Mouse (Mus musculus): ENCODE measurements at regions not wholly inside any gene's neighbourhood (a gene's known extent, or its start where the extent isn't known, plus 50 kb on each side); places are given as distances from the start of the nearest gene placed in this dataset.

- no peak overlapping the region for H3K4me3 ChIP-seq (ENCODE audit: insufficient read depth, low read depth, low read length)
- whole genome bisulfite sequencing: 35% methylated on average over 9 of the region's 9 CpGs
- no peaks in the 10 kb centered on the region; the same call in 1 of the 2 replicates for H3K27me3 ChIP-seq (replicated peaks; ENCODE audit: control insufficient read depth, insufficient read depth, low read length)
- peak overlapping the region; percentile 4; the same call in 1 of the 2 replicates for H3K27ac ChIP-seq (ENCODE audit: insufficient read depth, low read depth, low read length)
- TF ChIP-seq POLR2A (IDR thresholded peaks at IDR 0.05; ENCODE audit: low read depth, low read length): no peak
- no peak for TF ChIP-seq CTCF (conservative IDR thresholded peaks at IDR 0.05; ENCODE audit: insufficient read depth, insufficient read length, low read depth, low read length)
- no peaks in the 10 kb centered on the region for H3K4me1 ChIP-seq (ENCODE audit: control insufficient read depth, insufficient read depth, low read length)
- DNase-seq: peak; percentile 26
- H3K36me3 ChIP-seq (ENCODE audit: control insufficient read depth, insufficient read depth, low read length): no peaks in the 10 kb centered on the region
Observed at GRCm38 (mm10) chr6:98114327-98115134, 228.0 kb downstream of the Gm765 start.

DNA sequence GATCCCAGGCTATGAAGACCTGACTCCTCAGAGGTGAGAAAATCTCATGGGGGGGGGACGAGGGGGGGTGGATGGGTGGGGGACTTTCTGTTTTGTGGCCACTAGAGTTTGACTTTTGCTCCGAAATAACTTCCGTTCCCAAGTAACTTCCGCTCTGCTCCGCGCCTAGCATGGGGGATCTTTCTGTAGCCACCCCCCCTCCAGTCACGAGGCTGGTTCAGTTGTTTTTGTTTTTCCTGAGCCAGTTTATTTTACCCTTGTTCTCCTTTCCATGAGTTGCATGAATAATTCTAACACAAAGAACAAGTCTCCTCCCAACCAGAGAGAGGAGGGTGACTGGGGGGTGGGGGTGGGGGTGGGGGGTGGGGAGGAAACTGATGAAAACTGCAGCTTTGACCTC is 228.8 kb downstream of the Gm765 start:
- H3K4me3 ChIP-seq (ENCODE audit: insufficient read depth, low read depth, low read length): no peak overlapping the region
- H3K27me3 ChIP-seq (replicated peaks; ENCODE audit: control insufficient read depth, insufficient read depth, low read length): no peaks in the 10 kb centered on the region; the same call in 1 of the 2 replicates
- WGBS: 6% methylated on average over 7 of the region's 7 CpGs
- no peak for TF ChIP-seq CTCF (conservative IDR thresholded peaks at IDR 0.05; ENCODE audit: insufficient read depth, insufficient read length, low read depth, low read length)
- no peak for TF ChIP-seq POLR2A (IDR thresholded peaks at IDR 0.05; ENCODE audit: low read depth, low read length)
- DNase-seq: peak; percentile 31
- no peak overlapping the region for H3K27ac ChIP-seq (ENCODE audit: insufficient read depth, low read depth, low read length)
- H3K36me3 ChIP-seq (ENCODE audit: control insufficient read depth, insufficient read depth, low read length): no peaks in the 10 kb centered on the region
- no peaks in the 10 kb centered on the region for H3K4me1 ChIP-seq (ENCODE audit: control insufficient read depth, insufficient read depth, low read length)

DNA sequence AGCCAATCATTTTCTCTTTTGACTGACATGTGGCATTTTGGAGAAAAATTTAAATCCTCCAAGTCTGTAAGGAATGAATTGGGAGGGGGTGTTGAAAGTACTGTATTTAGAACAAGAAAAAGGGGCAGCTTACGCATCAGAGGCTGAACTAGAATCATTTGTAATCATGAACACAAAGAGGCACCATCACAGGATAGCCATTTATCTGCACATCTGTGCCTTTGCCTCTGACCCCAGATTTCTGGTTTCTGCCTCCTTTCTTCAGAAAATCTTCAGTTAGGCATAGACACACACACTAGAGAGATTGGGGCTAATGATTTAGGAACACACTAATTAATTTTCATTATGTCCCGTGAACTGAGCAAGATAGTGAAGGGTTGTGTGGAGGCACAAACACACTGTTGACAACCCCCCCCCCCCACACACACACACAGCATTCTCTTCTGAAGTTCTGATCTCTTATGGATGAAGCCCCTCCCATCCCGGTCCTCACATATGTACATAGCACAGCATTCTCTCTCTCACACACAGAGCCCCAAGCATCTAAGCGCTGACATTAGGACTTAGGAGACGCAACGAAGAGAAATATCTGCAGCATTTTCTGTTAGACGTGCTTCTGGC is 229.9 kb downstream of the Gm765 start:
- 90% methylated on average over 7 of the region's 7 CpGs for WGBS
- no peaks in the 10 kb centered on the region for H3K36me3 ChIP-seq (ENCODE audit: control insufficient read depth, insufficient read depth, low read length)

GRCm38 (mm10) chr6:98107123-98107522 is 235.4 kb downstream of the Gm765 start:
- Histone ChIP-seq H3K4me3 (ENCODE audit: insufficient read depth, low read depth, low read length) (no peak overlapping the region), H3K27ac (ENCODE audit: insufficient read depth, low read depth, low read length) (no peak overlapping the region), H3K4me1 (ENCODE audit: control insufficient read depth, insufficient read depth, low read length) (peaks cover 3% of the 10 kb centered on the region; the same call in 1 of the 2 replicates), H3K36me3 (ENCODE audit: control insufficient read depth, insufficient read depth, low read length) (no peaks in the 10 kb centered on the region), H3K27me3 (replicated peaks; ENCODE audit: control insufficient read depth, insufficient read depth, low read length) (no peaks in the 10 kb centered on the region)
- WGBS: 76% methylated on average over 5 of the region's 5 CpGs
- no peak for DNase-seq
- TF ChIP-seq CTCF (conservative IDR thresholded peaks at IDR 0.05; ENCODE audit: insufficient read depth, insufficient read length, low read depth, low read length) (no peak), POLR2A (IDR thresholded peaks at IDR 0.05; ENCODE audit: low read depth, low read length) (no peak)

More for the DNA sequence above, 229.9 kb downstream of the Gm765 start:
- H3K27me3 ChIP-seq (replicated peaks; ENCODE audit: control insufficient read depth, insufficient read depth, low read length): no peaks in the 10 kb centered on the region; the same call in 1 of the 2 replicates
- TF ChIP-seq POLR2A (IDR thresholded peaks at IDR 0.05; ENCODE audit: low read depth, low read length) (no peak), CTCF (conservative IDR thresholded peaks at IDR 0.05; ENCODE audit: insufficient read depth, insufficient read length, low read depth, low read length) (no peak)
- no peak overlapping the region for H3K27ac ChIP-seq (ENCODE audit: insufficient read depth, low read depth, low read length)
- H3K4me1 ChIP-seq (ENCODE audit: control insufficient read depth, insufficient read depth, low read length): no peaks in the 10 kb centered on the region
- H3K4me3 ChIP-seq (ENCODE audit: insufficient read depth, low read depth, low read length): no peak overlapping the region
- no peak for DNase-seq

- WGBS: 35% methylated on average over 18 of the region's 18 CpGs
Observed at GRCm38 (mm10) chr6:98105280-98106090, 237.1 kb downstream of the Gm765 start.

DNA sequence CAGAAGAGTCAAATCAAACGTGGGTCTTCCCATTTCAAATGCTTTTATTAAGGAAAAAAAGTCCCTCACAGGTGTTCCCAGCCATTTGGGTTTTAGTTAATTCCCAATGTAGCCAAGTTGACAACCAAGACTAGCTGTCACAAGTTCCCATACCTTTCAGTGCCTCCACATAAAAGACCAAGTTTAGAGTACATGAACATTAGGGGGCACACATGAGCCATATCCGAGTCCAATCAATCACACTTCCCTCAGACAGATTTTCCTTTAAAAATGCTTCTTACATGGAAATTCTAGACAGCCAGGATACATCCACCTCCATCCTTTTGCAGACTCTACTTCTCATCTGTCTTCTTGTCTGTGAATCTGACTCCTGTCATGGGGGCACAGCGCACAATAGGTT is 238.1 kb downstream of the Gm765 start:
- no peak for DNase-seq
- Histone ChIP-seq H3K27ac (ENCODE audit: insufficient read depth, low read depth, low read length) (no peak overlapping the region), H3K36me3 (ENCODE audit: control insufficient read depth, insufficient read depth, low read length) (no peaks in the 10 kb centered on the region), H3K4me1 (ENCODE audit: control insufficient read depth, insufficient read depth, low read length) (peaks cover 3% of the 10 kb centered on the region; the same call in 1 of the 2 replicates), H3K27me3 (replicated peaks; ENCODE audit: control insufficient read depth, insufficient read depth, low read length) (no peaks in the 10 kb centered on the region), H3K4me3 (ENCODE audit: insufficient read depth, low read depth, low read length) (no peak overlapping the region)
- 53% methylated on average over 3 of the region's 3 CpGs for WGBS
- TF ChIP-seq CTCF (conservative IDR thresholded peaks at IDR 0.05; ENCODE audit: insufficient read depth, insufficient read length, low read depth, low read length): no peak
- TF ChIP-seq POLR2A (IDR thresholded peaks at IDR 0.05; ENCODE audit: low read depth, low read length): no peak

More at GRCm38 (mm10) chr6:98105280-98106090, 237.1 kb downstream of the Gm765 start:
- TF ChIP-seq POLR2A (IDR thresholded peaks at IDR 0.05; ENCODE audit: low read depth, low read length) (no peak), CTCF (conservative IDR thresholded peaks at IDR 0.05; ENCODE audit: insufficient read depth, insufficient read length, low read depth, low read length) (peak; percentile 40)
- Histone ChIP-seq H3K36me3 (ENCODE audit: control insufficient read depth, insufficient read depth, low read length) (no peaks in the 10 kb centered on the region), H3K4me3 (ENCODE audit: insufficient read depth, low read depth, low read length) (peak overlapping the region; percentile 57), H3K27me3 (replicated peaks; ENCODE audit: control insufficient read depth, insufficient read depth, low read length) (no peaks in the 10 kb centered on the region), H3K27ac (ENCODE audit: insufficient read depth, low read depth, low read length) (no peak overlapping the region), H3K4me1 (ENCODE audit: control insufficient read depth, insufficient read depth, low read length) (peaks cover 3% of the 10 kb centered on the region; the same call in 1 of the 2 replicates)
- peak; percentile 78 for DNase-seq
